Mouse (Mus musculus): Measurements from ENCODE around the gene Cfap45.

The Cfap45 gene

DNA sequence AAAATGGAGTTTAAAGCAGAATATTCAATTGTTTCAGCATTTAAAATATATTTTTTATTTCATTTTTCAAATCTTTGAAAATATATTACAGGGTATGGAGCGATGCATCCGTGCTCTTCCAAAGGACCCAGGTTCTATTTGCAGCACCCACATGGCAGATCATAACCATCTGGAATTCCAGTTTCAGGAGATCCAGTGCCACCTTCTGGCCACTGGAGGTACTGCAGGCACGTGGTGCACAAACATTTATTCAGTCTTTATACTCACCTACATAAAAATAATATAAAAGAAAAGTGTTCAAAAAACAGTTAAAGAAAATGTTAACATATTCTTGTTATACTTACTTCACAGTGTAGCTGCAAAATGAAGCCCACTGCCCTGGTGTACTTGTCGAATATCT is 2.6 kb upstream of the Cfap45 start:
- DNase-seq (ENCODE audit: low spot score): no peak

GRCm38 (mm10) chr1:172519644-172520043 is 957 bp upstream of the Cfap45 start:
- no peak for DNase-seq (ENCODE audit: low spot score)

- DNase-seq (ENCODE audit: low spot score): no peak
These were observed 1.9 kb downstream of the Cfap45 start for GRCm38 (mm10) chr1:172522524-172522923.

- peak; percentile 28 for DNase-seq (ENCODE audit: low spot score)
These were observed 3.1 kb downstream of the Cfap45 start for GRCm38 (mm10) chr1:172523699-172524101.

DNA sequence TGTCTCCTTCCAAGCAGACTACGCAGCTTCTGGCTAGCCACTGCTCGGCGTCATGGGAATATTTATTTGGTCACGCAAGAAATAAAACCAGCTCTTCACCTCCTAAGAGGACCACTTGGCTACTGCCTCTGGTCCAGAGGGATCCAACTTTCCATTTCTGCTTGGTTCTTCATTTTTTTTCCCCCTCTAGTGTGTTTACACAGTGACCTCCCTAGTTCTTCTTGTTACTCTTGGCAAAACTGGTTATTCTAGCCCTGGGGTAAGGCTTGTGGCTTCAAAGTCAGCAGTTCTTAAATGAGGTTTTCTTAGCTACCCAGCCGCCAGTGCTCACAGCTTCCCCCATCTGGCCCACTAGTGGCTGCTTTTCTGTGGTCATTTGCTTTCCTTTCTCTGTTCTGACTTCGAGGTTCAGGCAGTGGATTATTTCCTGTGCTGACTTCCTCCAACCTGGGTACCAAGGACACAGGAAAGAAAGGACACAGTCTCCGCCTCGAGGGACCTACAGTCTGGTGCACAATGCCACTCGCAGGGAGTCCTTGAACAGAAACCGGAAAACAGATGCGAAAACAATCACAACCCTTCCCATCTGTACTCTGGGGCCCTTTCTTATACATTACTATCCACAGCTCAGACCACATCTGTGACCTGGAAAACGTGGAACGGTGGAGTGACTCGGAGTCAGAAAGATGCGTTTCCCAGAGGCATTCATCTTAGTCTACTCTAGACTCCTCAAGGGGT is 4.6 kb downstream of the Cfap45 start:
- peak; percentile 48 for DNase-seq (ENCODE audit: low spot score)

GRCm38 (mm10) chr1:172525971-172526370 is 5.4 kb downstream of the Cfap45 start:
- DNase-seq (ENCODE audit: low spot score): no peak

- DNase-seq (ENCODE audit: low spot score): no peak
These were observed 5.9 kb downstream of the Cfap45 start for GRCm38 (mm10) chr1:172526380-172527081.

- DNase-seq (ENCODE audit: low spot score): no peak
These were observed 6.8 kb downstream of the Cfap45 start for GRCm38 (mm10) chr1:172527431-172527830.

DNA sequence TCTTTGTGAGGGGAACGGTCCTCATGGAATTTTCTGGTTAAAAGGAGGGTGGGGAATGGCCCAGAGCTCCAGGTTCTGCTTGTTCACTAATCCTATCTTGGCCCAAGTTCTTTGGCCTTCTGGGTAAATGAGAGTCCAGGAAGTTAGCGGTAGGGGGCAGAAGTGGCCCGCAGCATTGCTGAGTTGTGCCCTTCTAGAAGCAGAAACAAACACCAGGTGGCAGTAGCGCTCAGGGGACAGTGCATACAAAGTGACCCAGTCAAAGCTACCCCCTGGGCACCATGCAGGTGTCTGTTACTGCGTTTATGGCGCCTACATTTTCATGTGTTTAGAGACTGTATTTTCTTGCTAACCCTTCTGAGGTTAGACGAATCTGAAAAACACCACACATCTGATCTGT is 8.1 kb downstream of the Cfap45 start:
- DNase-seq (ENCODE audit: low spot score): peak; percentile 95

- DNase-seq (ENCODE audit: low spot score): no peak
These were observed 10.1 kb downstream of the Cfap45 start for GRCm38 (mm10) chr1:172530544-172531220.

GRCm38 (mm10) chr1:172532551-172532950 is 11.9 kb downstream of the Cfap45 start:
- DNase-seq (ENCODE audit: low spot score): peak; percentile 57

DNA sequence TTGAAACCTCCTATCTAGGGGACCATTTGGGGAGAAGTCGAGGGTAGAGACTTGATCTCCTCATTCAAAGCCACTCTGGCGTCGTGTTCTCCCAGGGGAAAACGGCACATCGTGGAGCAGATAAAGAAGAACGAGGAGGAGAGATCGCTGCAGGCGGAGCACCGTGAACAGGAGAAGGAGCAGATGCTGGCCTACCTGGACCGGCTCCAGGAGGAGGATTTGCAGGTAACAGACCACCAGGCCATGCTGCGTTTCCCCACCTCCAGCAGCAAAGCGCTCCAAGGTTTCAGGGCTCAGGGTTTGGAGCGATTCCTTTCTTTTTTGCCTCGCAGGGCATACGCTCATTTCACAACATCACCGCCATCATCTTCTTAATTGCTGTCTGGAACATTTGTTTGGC is 14.5 kb downstream of the Cfap45 start:
- DNase-seq (ENCODE audit: low spot score): no peak

GRCm38 (mm10) chr1:172539827-172540226 is 19.2 kb downstream of the Cfap45 start:
- peak; percentile 57 for DNase-seq (ENCODE audit: low spot score)

DNA sequence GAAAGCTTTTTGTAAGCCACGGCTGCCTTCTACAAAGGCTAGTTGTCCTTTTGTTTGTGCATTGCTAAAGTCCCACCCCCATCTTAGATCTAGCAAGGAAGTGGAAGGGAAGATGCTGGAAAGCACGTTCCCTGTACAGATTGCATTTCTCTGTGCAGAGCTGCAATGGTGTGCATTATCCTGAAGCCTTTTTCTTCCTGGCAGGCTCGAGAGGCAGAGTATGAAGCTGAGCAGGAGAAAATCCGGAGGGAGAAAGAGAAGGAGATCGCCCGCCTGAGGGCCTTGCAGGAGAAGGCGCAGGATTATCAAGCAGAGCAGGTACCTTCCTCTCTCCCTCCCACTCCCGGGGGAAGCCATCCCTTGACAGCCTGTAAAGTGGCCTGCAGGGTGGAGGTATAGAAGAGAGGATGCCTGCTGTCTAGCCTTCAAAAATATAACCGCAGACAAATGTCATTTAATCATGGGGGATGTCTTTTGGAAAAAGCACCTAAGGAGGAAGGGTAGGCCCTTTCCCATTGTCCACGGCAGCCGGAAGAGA is 19.8 kb downstream of the Cfap45 start:
- no peak for DNase-seq (ENCODE audit: low spot score)

GRCm38 (mm10) chr1:172546062-172546461 is 25.5 kb downstream of the Cfap45 start:
- no peak for DNase-seq (ENCODE audit: low spot score)

- no peak for DNase-seq (ENCODE audit: low spot score)
These were observed 27.9 kb downstream of the Cfap45 start for GRCm38 (mm10) chr1:172548501-172548900.

DNA sequence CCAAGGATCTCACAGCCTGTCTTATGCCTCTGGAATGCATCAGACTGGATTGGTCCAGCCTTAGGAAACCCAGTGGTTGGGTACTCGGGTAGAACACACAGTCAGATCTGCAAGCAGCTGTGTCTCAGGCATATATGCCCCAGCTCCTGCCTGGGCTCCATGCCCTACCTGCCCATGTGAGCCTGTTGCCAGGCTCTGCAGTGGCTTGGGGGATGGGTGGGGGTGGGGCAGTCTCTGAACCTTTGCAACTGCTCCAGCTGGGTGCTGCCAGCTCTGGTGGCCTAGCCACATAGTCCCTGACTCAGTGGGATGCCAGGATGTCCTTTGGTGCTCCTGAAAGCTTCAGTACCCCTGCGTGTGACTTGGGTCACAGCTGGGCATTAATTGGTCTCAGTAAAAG is 28.7 kb downstream of the Cfap45 start:
- no peak for DNase-seq (ENCODE audit: low spot score)

DNA sequence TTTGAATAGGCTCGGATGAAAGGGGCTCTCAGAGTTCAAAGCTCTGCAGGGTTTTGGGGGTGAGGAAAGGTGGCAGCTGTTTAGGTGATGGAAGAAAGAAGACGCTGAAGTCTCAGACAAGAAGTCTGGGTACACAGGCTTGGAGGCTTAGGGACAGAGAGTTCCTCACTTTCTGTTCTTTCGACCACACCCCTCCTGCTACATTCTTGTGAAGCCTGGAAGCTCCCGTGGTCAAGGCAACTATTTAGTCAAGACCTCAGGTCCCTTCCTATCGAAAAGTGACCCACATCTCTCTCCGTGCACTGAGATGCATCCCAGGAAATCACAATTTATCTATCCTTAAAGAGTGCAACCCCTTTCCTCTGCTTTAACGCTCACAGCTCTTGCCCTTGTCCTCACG is 29.1 kb downstream of the Cfap45 start:
- no peak for DNase-seq (ENCODE audit: low spot score)

DNA sequence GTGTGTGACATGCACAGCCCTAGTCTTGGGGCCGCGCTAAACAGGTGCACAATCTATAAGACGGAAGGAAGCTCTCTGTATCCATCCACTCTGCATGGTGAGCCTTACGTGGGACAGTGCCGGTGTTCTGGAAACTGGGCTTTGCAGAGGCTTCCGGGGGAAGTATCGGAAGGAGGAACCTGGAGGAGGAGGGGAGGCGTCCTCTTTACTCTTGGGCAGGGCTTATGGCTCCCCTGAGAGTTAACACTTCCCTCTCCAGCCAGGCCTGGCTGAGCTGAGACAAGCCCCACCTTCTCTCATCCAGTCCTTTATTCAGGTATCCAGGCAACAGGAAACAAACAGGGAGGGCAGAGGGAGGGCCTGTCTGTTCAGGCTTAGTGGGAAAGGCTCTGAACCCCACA is 29.9 kb downstream of the Cfap45 start:
- DNase-seq (ENCODE audit: low spot score): peak; percentile 72

DNA sequence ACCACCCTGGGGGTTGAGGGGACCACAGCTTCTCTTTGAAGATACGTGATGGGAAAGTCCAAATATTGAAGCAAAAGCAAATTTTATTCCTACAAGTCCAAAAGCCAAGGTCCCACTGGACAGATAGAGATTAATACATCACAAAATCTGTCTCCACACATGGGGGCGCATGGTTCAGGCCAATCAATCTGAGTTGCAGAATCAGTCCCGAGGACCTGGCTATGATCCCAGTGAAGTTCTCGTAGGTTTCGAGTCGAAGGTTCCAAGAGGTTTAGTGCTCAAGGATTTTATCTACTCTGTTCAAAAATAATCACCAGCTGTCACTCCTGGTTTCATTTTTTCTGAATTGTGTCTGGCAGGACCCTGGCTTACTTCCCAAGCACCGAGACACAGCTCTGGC is 30.4 kb downstream of the Cfap45 start:
- no peak for DNase-seq (ENCODE audit: low spot score)

DNA sequence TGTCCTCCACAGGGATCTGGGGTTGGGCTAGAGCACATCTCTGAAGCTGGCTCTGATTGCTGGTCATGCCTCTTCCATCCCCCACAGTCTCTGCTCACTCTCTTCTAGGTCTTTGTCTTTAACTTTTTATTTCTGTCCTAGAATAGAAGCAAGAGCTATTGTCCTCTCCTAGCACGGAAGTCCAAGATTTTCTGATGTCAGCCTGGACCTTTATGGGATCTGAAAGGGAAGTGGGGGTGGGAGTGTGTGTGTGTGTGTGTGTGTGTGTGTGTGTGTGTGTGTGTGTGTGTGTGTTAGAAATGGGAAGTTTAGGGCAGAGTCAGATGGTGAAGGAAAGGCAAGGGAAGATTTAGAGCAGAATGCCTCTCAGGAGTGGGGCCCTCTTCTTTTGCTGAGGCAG is 32.0 kb downstream of the Cfap45 start:
- DNase-seq (ENCODE audit: low spot score): no peak

DNA sequence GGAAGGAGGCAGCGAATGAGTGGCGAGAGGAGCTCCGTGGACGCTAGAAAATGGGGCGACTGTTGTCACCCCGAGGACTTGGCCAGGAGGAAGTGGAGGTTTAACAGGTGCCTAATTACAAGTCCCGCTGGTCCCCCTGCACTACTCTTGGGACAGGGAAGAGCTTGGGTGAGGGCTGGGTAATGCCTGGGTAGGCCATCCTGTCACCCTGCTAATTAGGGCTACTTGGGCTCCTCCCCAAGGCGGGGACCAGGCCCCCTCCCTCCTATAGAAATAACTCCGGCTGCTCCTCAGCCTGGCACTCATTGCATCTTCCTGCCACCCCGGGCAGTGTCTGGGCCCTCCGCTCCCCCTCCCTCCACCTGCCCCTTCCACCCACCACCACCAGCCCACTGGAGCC is 35.0 kb downstream of the Cfap45 start, which contains the start of gene Vsig8:
Gene Vsig8, plus strand, starts transcription at position 301 of the 400 bp plus-strand sequence.
- DNase-seq (ENCODE audit: low spot score): no peak
